Mouse (Mus musculus) midbrain, embryonic 14.5 days (tissue): ENCODE data around the gene Gna11. TPM values are rescaled to one million over a fixed set of nuclear protein-coding genes. Genes with fewer than 3 reads are reported as not detected.

ENCODE experiments used
- ATAC-seq: fragments of 200-750 bp; cut with Nextera tagmentation; 2 replicates; pipeline ENCODE4 v1.8.0; 2017; ENCODE audit warnings: moderate number of reproducible peaks, moderate library complexity; ENCODE audit not compliant: low FRiP score, low TSS enrichment
- DNase-seq: peaks from one replicate; pipeline ENCODE4 v3.0.0-alpha.2; 2015
- H3K27ac ChIP-seq: fragments of 300-500 bp; sonication (generic); replicated peaks from 2 replicates; pipeline ENCODE4 v1.5.1; 2014; ENCODE audit warnings: mild to moderate bottlenecking, low read depth, low read length, moderate library complexity
- H3K27me3 ChIP-seq: fragments of 300-500 bp; sonication (generic); 2 replicates; pipeline ENCODE4 v1.6.1; 2014; ENCODE audit warnings: low read length, control low read depth, mixed read lengths; ENCODE audit not compliant: control insufficient read depth, insufficient read depth
- H3K36me3 ChIP-seq: fragments of 300-500 bp; sonication (generic); 2 replicates; pipeline ENCODE4 v1.6.1; 2014; ENCODE audit warnings: low read length, control low read depth; ENCODE audit not compliant: control insufficient read depth, insufficient read depth
- H3K4me1 ChIP-seq: fragments of 300-500 bp; sonication (generic); 2 replicates; pipeline ENCODE4 v1.6.1; 2014; ENCODE audit warnings: mild to moderate bottlenecking, antibody characterized with exemption, low read length, control low read depth; ENCODE audit not compliant: control insufficient read depth, insufficient read depth
- H3K4me2 ChIP-seq: fragments of 300-500 bp; sonication (generic); 2 replicates; pipeline ENCODE4 v1.6.1; 2014; ENCODE audit warnings: mild to moderate bottlenecking, low read length, moderate library complexity
- H3K4me3 ChIP-seq: fragments of 300-500 bp; sonication (generic); replicated peaks from 2 replicates; pipeline ENCODE4 v1.5.1; 2014; ENCODE audit warnings: low read depth, low read length
- H3K9ac ChIP-seq: fragments of 300-500 bp; sonication (generic); replicated peaks from 2 replicates; pipeline ENCODE4 v1.6.1; 2014; ENCODE audit warnings: mild to moderate bottlenecking, low read length, moderate library complexity
- H3K9me3 ChIP-seq: fragments of 300-500 bp; sonication (generic); 2 replicates; pipeline ENCODE4 v1.6.1; 2016; ENCODE audit warnings: low read length, control low read depth, mixed read lengths; ENCODE audit not compliant: control insufficient read depth
- WGBS: fragments of 180-500 bp; shearing (Covaris S2); extraction: QIAGEN DNeasy Blood & Tissue Kit; methylation state at CpG from one replicate; pipeline ENCODE4 v1.1.7; 2014; 5-methylcytosine and 5-hydroxymethylcytosine counted together
- polyA plus RNA-seq: library from polyadenylated mRNA; unstranded; fragments of >200 nt; fragmentation: Nextera tagmentation; extraction: Ambion mirVana; gene quantifications from 2 replicates; pipeline ENCODE4 v1.2.1, GENCODE M21; 2014

Gna11 gene
- polyA plus RNA-seq, 1 experiment from 2014 or later = 86.7 TPM

DNA sequence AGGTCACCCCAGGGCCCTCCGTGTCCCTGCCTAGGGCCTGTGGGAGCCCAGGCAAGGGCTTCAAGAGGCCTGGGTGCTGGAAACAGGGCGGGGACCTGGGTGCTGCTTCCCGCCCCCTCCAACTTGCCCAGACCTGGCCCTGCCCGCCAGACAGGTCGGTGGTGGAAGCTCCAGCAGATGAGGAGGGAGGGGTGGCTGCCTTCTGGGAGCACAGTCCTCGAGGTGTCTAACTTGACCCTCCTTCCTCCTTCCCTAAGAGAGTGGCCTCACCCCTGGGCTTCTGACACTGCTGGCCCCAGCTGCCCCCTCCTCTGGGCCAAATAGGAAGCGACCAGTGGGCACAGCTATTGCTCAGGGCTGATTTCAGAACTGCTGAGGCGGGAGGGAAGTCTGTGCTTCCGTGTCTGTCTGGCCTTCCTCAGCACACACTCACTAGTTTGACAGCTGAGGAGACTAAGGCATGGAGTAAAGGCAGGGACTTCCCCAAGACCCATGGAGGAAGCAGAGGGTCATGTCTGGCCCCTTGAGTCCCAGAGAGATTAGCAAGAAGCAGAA is 20.9 kb downstream of the Gna11 start, which contains the start of gene Gna15:
Gna15 (minus strand) TSS at position 175 of the 555 bp plus-strand sequence.
- DNase-seq = no peak
- Histone ChIP-seq H3K36me3 (peaks cover 7% of the 10 kb centered on the region), H3K9ac (no peak within 1 kb of the TSS), H3K27ac (no peak within 1 kb of the TSS), H3K4me1 (no peaks in the 10 kb centered on the region), H3K9me3 (no peaks in the 10 kb centered on the region), H3K4me3 (no peak within 1 kb of the TSS), H3K4me2 (no peak within 1 kb of the TSS), H3K27me3 (no peaks in the 10 kb centered on the region)
- no peak for ATAC-seq
- WGBS = 31% methylated on average over 9 of the region's 9 CpGs

DNA sequence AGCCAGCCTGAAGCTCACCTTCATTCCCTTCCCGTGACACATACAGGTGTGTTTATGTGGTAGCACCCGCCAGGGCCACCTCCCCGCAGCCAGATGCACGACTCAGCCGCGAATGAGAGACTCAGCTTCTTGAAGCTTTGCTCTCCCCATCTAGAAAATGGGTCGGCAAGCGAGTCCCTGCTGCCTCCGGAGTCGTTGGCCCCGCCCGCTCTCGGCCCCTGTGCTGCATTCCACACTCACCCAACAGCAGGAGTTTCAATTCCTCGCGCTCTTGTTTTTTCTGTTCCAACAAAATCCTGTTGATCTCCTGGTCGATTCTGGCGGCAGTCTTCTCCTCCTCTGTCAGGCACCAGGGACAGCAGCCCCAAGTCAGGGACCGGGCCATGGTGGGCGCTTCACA is 21.4 kb downstream of the Gna11 start:
- no peaks in the 10 kb centered on the region for H3K4me1 ChIP-seq
- ATAC-seq = no peak
- 23% methylated on average over 19 of the region's 19 CpGs for WGBS
- no peak overlapping the region for H3K4me3 ChIP-seq
- H3K4me2 ChIP-seq = no peak overlapping the region
- no peaks in the 10 kb centered on the region for H3K27me3 ChIP-seq
- H3K9me3 ChIP-seq = no peaks in the 10 kb centered on the region
- 0 out of 2 replicates have a peak, but pooled peaks cover 4% of the 10 kb centered on the region for H3K36me3 ChIP-seq
- no peak for DNase-seq
- no peak overlapping the region for H3K27ac ChIP-seq
- no peak overlapping the region for H3K9ac ChIP-seq

DNA sequence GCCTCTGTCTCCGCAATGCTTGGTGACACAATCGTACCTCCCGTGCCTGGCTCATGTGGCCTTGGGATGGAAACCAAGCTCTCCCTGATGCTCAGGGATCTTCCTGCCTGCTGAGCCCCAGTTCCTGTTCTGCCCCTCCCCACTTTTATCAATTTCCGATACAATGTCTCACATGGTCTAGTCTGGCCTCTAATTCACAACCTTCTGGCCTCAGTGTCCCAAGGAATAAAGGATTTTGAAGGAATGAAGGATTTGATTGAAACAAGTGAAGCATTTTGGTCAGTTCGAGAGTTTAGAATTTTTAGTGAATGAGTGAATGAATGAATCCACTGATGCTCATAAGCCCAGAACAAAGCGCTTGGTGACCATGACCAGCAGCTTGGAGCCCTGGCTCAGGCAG is 21.8 kb downstream of the Gna11 start:
- DNase-seq (no peak), ATAC-seq (no peak)
- Histone ChIP-seq H3K4me2 (no peak overlapping the region), H3K9me3 (no peaks in the 10 kb centered on the region), H3K4me1 (no peaks in the 10 kb centered on the region), H3K4me3 (no peak overlapping the region), H3K36me3 (0 out of 2 replicates have a peak, but pooled peaks cover 2% of the 10 kb centered on the region), H3K27me3 (no peaks in the 10 kb centered on the region), H3K27ac (no peak overlapping the region), H3K9ac (no peak overlapping the region)
- WGBS = 70% methylated on average over 6 of the region's 6 CpGs

DNA sequence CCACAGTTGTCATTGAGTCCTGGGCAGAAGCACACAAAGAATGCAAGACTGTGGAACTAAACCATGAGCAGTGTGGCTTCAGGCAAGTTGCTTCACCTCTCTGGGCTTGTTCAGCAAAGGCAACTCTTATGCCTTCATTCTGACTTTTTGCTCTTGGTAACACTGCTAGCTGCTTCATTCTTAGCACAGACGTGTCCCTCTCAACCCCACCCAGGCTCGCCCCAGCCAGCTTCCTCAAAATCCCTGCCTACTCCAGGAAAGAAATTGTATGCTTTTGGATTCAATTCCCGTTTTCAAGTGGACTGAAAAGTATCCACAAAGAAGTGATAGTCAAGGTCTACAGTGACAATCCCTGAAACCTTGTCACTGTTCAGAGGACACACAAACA is 25.0 kb downstream of the Gna11 start:
- WGBS = 80% methylated on average over 3 of the region's 3 CpGs
- Histone ChIP-seq H3K4me2 (no peak overlapping the region), H3K27ac (no peak overlapping the region), H3K9me3 (no peaks in the 10 kb centered on the region), H3K9ac (no peak overlapping the region), H3K4me3 (no peak overlapping the region), H3K36me3 (no peaks in the 10 kb centered on the region), H3K4me1 (no peaks in the 10 kb centered on the region), H3K27me3 (no peaks in the 10 kb centered on the region)
- DNase-seq (no peak), ATAC-seq (no peak)

DNA sequence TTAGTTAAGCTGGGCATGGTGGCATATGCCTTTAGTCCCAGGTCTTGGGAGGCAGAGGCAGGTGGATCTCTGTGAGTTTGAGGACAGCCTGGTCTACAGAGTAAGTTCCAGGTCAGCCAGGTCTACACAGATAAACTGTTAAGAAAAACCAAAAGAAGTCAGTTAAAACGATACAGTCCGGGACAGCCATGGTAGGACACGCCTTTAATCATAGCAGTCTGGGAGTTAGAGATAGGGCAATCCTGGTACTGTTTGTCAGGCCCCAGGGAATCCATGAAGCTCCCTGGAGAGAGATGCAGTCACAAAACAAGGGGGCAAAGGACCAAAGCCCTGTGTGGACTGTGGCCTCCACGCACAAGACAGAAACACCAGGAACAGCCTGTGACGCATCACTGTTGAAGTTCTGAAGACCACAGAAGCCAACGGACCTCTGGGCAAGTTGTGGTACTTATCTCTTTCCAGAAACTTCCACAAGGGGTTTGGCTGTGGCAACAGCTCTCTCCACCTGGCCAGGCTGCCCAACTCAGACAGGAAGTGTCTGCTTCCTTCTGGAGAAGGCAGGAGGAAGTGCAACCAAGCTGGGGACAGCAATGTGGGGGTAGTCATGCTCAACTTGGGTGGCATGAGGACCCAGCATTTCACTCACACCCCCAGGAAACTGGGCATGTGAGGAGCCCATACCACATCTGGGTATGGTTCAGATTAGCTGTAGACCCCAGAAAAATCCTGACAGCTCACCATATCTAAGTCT is 25.6 kb downstream of the Gna11 start:
- H3K4me3 ChIP-seq = no peak overlapping the region
- no peaks in the 10 kb centered on the region for H3K4me1 ChIP-seq
- ATAC-seq (no peak), DNase-seq (no peak)
- no peaks in the 10 kb centered on the region for H3K9me3 ChIP-seq
- H3K27me3 ChIP-seq = no peaks in the 10 kb centered on the region
- no peaks in the 10 kb centered on the region for H3K36me3 ChIP-seq
- H3K9ac ChIP-seq = no peak overlapping the region
- no peak overlapping the region for H3K27ac ChIP-seq
- WGBS = 92% methylated on average over 6 of the region's 6 CpGs
- no peak overlapping the region for H3K4me2 ChIP-seq

DNA sequence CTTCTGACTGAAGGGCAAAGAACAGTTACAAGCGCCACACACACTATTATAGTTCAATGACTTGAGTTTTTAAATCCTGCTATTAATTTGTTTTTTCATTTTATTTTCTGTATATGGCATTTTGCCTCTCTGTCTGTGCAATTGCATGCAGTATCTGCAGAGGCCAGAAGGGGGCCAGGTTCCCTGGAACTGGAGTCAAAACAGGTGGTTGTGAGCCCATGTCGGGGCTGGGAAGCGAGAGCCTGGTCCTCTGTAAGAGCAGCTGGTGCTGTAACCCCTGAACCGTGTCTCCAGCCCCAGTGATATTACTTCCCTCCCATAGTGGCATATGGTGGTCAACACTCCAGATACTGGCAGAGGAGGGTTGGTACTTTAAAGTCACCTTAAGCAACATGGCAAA is 26.4 kb downstream of the Gna11 start:
- Histone ChIP-seq H3K9me3 (no peaks in the 10 kb centered on the region), H3K9ac (no peak overlapping the region), H3K4me3 (no peak overlapping the region), H3K4me2 (no peak overlapping the region), H3K27me3 (no peaks in the 10 kb centered on the region), H3K36me3 (no peaks in the 10 kb centered on the region), H3K4me1 (no peaks in the 10 kb centered on the region), H3K27ac (no peak overlapping the region)
- WGBS = 12% methylated on average over 4 of the region's 4 CpGs
- peak; percentile 79 for DNase-seq
- no peak for ATAC-seq

DNA sequence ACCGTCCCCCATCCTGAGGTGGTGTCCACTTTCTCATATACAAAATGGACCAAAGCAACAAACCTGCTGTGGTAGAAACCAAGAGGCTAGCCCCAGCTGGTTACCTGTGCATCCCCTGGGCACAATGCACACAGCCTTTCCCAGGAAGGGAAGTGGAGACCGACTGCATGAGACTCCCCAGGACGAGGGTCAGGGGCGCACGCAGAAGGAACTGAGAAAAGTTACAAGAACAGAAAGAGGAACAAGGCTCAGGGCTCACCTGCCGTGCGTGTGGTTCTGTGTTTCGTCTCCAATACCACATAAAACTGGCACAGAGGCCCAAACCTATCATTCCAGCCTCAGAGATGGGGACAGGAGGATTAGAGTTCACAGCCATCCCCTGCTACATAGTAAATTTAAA is 27.8 kb downstream of the Gna11 start:
- ATAC-seq (no peak), DNase-seq (no peak)
- H3K4me2 ChIP-seq = no peak overlapping the region
- H3K27ac ChIP-seq = no peak overlapping the region
- no peak overlapping the region for H3K4me3 ChIP-seq
- no peaks in the 10 kb centered on the region for H3K9me3 ChIP-seq
- WGBS = 84% methylated on average over 8 of the region's 8 CpGs
- H3K36me3 ChIP-seq = no peaks in the 10 kb centered on the region
- H3K9ac ChIP-seq = no peak overlapping the region
- no peaks in the 10 kb centered on the region for H3K27me3 ChIP-seq
- no peaks in the 10 kb centered on the region for H3K4me1 ChIP-seq

DNA sequence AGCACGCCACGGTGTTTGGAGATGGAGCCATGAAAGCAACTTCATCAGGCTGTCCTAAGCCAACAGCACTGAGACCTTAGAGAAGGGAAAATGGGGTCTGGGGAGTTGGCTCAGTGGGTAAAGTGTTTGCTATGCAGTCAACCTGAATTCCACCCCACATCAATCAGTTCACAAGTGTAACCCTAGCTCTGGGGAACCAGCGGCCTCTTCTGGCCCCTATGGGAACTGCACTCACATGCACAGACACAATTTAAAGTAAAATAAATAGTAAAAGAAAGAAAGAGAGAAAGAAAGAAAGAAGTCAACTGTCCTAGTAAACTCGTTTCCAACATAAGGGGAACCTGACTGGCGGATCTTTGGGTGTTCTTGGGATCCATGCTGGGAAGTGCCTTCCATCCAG is 31.2 kb downstream of the Gna11 start:
- no peaks in the 10 kb centered on the region for H3K9me3 ChIP-seq
- no peaks in the 10 kb centered on the region for H3K36me3 ChIP-seq
- DNase-seq = no peak
- H3K4me2 ChIP-seq = no peak overlapping the region
- 82% methylated on average over 5 of the region's 5 CpGs for WGBS
- no peak overlapping the region for H3K27ac ChIP-seq
- ATAC-seq = no peak
- H3K4me3 ChIP-seq = no peak overlapping the region
- no peaks in the 10 kb centered on the region for H3K27me3 ChIP-seq
- no peaks in the 10 kb centered on the region for H3K4me1 ChIP-seq
- no peak overlapping the region for H3K9ac ChIP-seq

DNA sequence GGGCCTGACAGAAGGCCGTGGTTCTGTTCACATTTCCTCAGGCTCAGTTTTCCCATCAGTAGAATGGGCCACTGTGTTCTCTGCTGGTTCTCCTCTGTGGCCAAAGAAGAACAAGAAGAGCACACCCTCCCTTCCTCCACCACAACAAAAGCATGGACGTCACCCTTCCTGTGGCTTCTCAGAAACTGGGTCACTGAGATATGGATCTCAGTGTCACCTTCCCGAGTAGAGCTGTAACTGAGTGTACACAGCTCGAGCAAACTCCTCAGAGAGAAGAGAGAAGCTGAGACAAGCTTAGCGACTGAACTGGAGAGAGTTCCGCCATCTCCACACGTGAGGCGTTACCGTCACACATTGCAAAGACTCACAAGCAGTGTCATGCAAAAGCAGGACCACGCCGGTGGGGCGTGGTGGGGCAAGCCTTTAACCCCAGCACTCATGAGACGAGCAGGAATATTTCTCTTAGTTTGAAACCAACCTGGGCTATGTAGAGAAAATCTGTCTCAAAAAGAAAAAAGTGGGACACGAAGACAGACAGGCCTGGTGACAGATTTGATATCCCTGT is 34.7 kb downstream of the Gna11 start:
- Histone ChIP-seq H3K4me2 (no peak overlapping the region), H3K27ac (no peak overlapping the region), H3K9ac (no peak overlapping the region), H3K36me3 (no peaks in the 10 kb centered on the region), H3K4me1 (no peaks in the 10 kb centered on the region), H3K27me3 (no peaks in the 10 kb centered on the region), H3K4me3 (no peak overlapping the region), H3K9me3 (no peaks in the 10 kb centered on the region)
- DNase-seq (no peak), ATAC-seq (no peak)
- 80% methylated on average over 14 of the region's 14 CpGs for WGBS
